29 mouse cellular contexts compared by ENCODE assay signal in the genomic region with DNA sequence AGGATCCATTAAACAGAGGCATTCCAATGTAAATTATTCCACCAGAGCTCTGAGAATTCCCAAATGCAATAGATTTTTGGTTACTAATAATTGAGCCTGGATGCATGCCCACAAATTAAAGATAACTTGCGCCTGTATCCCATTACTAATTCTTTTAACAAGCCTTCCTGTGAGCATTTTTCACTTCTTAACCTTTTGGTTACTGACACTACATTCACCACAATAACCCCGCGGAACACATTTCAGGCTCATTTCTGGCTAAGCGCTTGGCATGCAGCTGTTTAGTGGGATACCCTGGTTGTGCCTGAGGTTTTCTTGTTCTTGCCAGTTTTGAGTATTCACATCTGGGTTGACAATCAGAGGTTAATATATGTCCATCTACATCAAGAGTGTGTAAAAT.
A peak's percentile ranks its signal among the peaks of the same experiment; 100 is the strongest.
DNase-seq lines count a peak whose midpoint lies in the region; ATAC-seq and TF ChIP-seq lines count a peak whose summit lies in the region.
"Had no signal": no experiment of that assay in that cellular context is flagged by ENCODE, and none has a peak within 500 bp of the region (broad histone marks: within the 10 kb centered on the region; RNA-seq: fewer than 3 reads in every experiment).

No protein-coding gene starts in this region.

- no peak overlapping the region for H3ac ChIP-seq in C2C12 (ENCODE audit: control insufficient read depth, insufficient read length, low read depth)

- no peak overlapping the region for H3K4me3 ChIP-seq in limb, embryonic 14.5 days (replicated peaks; ENCODE audit: low read length)
- H3K4me3 ChIP-seq in limb, embryonic 10.5 days = no peak overlapping the region
- H3K4me3 ChIP-seq in C2C12 (ENCODE audit: insufficient read depth, poor library complexity, severe bottlenecking) = no peak overlapping the region
- H3K4me3 ChIP-seq: embryonic facial prominence, embryonic 13.5 days; forebrain, embryonic 10.5 days; forebrain, embryonic 13.5 days; gastrocnemius, adult 2 months; heart, adult 2 months; heart, embryonic 10.5 days; heart, embryonic 13.5 days had no signal

- 41% methylated on average over 4 of the region's 4 CpGs for WGBS in limb, embryonic 14.5 days
- 91% methylated on average over 4 of the region's 4 CpGs for WGBS in limb, embryonic 10.5 days

- no peaks in the 10 kb centered on the region for H3K79me2 ChIP-seq in C2C12 (ENCODE audit: control insufficient read depth, insufficient read depth)

- DNase-seq in limb, embryonic 14.5 days (ENCODE audit: low spot score) = peak; percentile 58
- DNase-seq in limb, embryonic 10.5 days (ENCODE audit: low spot score) = no peak
- DNase-seq in NIH3T3 (ENCODE audit: low read depth) = peak; percentile 55
- no peak for DNase-seq in layer of hippocampus, adult 18-20 months (ENCODE audit: low spot score in 2 of 2)
- DNase-seq in urinary bladder, postnatal 36 days (ENCODE audit: low spot score in 2 of 2) = no peak
- DNase-seq: adrenal gland, adult 8-10 months; adrenal gland, postnatal 25 days; cerebellum, adult 18-20 months; cerebellum, adult 9-10 months; cerebellum, postnatal 14 days; gastrocnemius, adult 2 months; gastrocnemius, postnatal 25 days; heart, adult 2 months; heart, postnatal 14 days; heart, postnatal 4 days had no signal

- no peaks in the 10 kb centered on the region for H3K79me3 ChIP-seq in C2C12 (ENCODE audit: low read depth)

- no peaks in the 10 kb centered on the region for H3K9me3 ChIP-seq in limb, embryonic 14.5 days (ENCODE audit: control insufficient read depth, low read length)
- no peaks in the 10 kb centered on the region for H3K9me3 ChIP-seq in limb, embryonic 10.5 days (replicated peaks)
- H3K9me3 ChIP-seq: embryonic facial prominence, embryonic 13.5 days; forebrain, embryonic 10.5 days; forebrain, embryonic 13.5 days; heart, embryonic 10.5 days; heart, embryonic 13.5 days had no signal

- H3K4me1 ChIP-seq in limb, embryonic 14.5 days (ENCODE audit: control insufficient read depth, insufficient read depth, low read length) = 0 out of 2 replicates have a peak, but pooled peaks cover 4% of the 10 kb centered on the region
- 0 out of 2 replicates have a peak, but pooled peaks cover 2% of the 10 kb centered on the region for H3K4me1 ChIP-seq in limb, embryonic 10.5 days
- H3K4me1 ChIP-seq: embryonic facial prominence, embryonic 13.5 days; forebrain, embryonic 10.5 days; heart, embryonic 10.5 days; heart, embryonic 13.5 days had no signal

- no peak for ATAC-seq in limb, embryonic 14.5 days (ENCODE audit: low FRiP score, low read depth)
- ATAC-seq: activated CD4-positive, CD25-positive, alpha-beta regulatory T cell, adult 4 months; forebrain, embryonic 16.5 days; hindbrain, postnatal 0 days; inflammation-experienced regulatory T-cells, adult 6 months; intestine, embryonic 16.5 days had no signal

- no peak for TF ChIP-seq POLR2A in limb, embryonic 14.5 days (IDR thresholded peaks at IDR 0.05; ENCODE audit: borderline replicate concordance, extremely low read depth, insufficient read depth, insufficient read length)

- H3K9ac ChIP-seq in limb, embryonic 14.5 days (ENCODE audit: low read depth, low read length, severe bottlenecking) = no peak overlapping the region
- H3K9ac ChIP-seq: embryonic facial prominence, embryonic 13.5 days; forebrain, embryonic 13.5 days; heart, embryonic 13.5 days; hindbrain, embryonic 14.5 days had no signal

- TF ChIP-seq CTCF in C2C12 (IDR thresholded peaks at IDR 0.05; ENCODE audit: control insufficient read depth, insufficient read depth, insufficient read length) = no peak

- no peaks in the 10 kb centered on the region for H3K36me3 ChIP-seq in limb, embryonic 14.5 days (ENCODE audit: control insufficient read depth, insufficient read depth, low read length)
- H3K36me3 ChIP-seq in limb, embryonic 10.5 days = no peaks in the 10 kb centered on the region
- no peaks in the 10 kb centered on the region for H3K36me3 ChIP-seq in C2C12 (ENCODE audit: control insufficient read depth, insufficient read depth)
- H3K36me3 ChIP-seq: embryonic facial prominence, embryonic 13.5 days; forebrain, embryonic 10.5 days; G1E; heart, embryonic 10.5 days; heart, embryonic 13.5 days had no signal

- no peak overlapping the region for H3K4me2 ChIP-seq in limb, embryonic 14.5 days (replicated peaks; ENCODE audit: low read depth, low read length, severe bottlenecking)
- H3K4me2 ChIP-seq: embryonic facial prominence, embryonic 13.5 days; forebrain, embryonic 13.5 days; heart, embryonic 13.5 days; hindbrain, embryonic 14.5 days had no signal

- H3K27ac ChIP-seq in limb, embryonic 14.5 days (replicated peaks; ENCODE audit: low read depth, low read length) = no peak overlapping the region
- no peak overlapping the region for H3K27ac ChIP-seq in limb, embryonic 10.5 days
- H3K27ac ChIP-seq: embryonic facial prominence, embryonic 13.5 days; forebrain, embryonic 10.5 days; forebrain, embryonic 13.5 days; gastrocnemius, adult 2 months; heart, adult 2 months; heart, embryonic 10.5 days; heart, embryonic 13.5 days; hindbrain, embryonic 14.5 days; hindbrain, postnatal 0 days had no signal

- no peaks in the 10 kb centered on the region for H3K27me3 ChIP-seq in limb, embryonic 14.5 days (ENCODE audit: control insufficient read depth, insufficient read depth, low read length)
- H3K27me3 ChIP-seq in limb, embryonic 10.5 days (ENCODE audit: low read depth, poor library complexity, severe bottlenecking) = no peaks in the 10 kb centered on the region
- no peaks in the 10 kb centered on the region for H3K27me3 ChIP-seq in C2C12 (ENCODE audit: control insufficient read depth, insufficient read depth, insufficient read length)
- H3K27me3 ChIP-seq: CH12.LX; embryonic facial prominence, embryonic 13.5 days; forebrain, embryonic 13.5 days; heart, embryonic 13.5 days had no signal

TF ChIP-seq in C2C12, 6 proteins besides CTCF, POLR2A, EP300 and RAD21:
- TF ChIP-seq USF1 (IDR thresholded peaks at IDR 0.05; ENCODE audit: low read depth) (no peak), FOSL1 (IDR thresholded peaks at IDR 0.05; ENCODE audit: insufficient read depth, low read length, poor library complexity, severe bottlenecking) (no peak), MYOG (IDR thresholded peaks at IDR 0.05; ENCODE audit: control insufficient read depth, extremely low read depth, insufficient read length) (no peak), MYOD1 (IDR thresholded peaks at IDR 0.05; ENCODE audit: control insufficient read depth, insufficient read length, low read depth) (peak; percentile 84), MAX (IDR thresholded peaks at IDR 0.05) (no peak), CEBPB (IDR thresholded peaks at IDR 0.05; ENCODE audit: low read depth) (no peak)

Comparison
In these comparisons a context has a peak if more than half of its experiments do, and no peak if none do; other contexts are left out.
1. DNase-seq: peak in limb, embryonic 14.5 days (single experiment) and NIH3T3 (single experiment); none in limb, embryonic 10.5 days (single experiment), layer of hippocampus, adult 18-20 months (0 of 2) and urinary bladder, postnatal 36 days (0 of 2).